Mouse (Mus musculus) thymus, postnatal 10 days (tissue): ENCODE measurements at regions not wholly inside any gene's neighbourhood (a gene's known extent, or its start where the extent isn't known, plus 50 kb on each side); places are given as distances from the start of the nearest gene placed in this dataset.
A peak's percentile ranks its signal among the peaks of the same experiment; 100 is the strongest.
"Not testable (repeated sequence)": the region's sequence is repeated elsewhere in the genome, so short reads cannot be mapped to it uniquely, and the experiment has no call there.

ENCODE experiments used
- DNase-seq, 2 experiments: peaks; one replicate each; pipeline ENCODE4 v3.0.0; 2021; ENCODE audit warnings: low spot score in 2 of 2

GRCm38 (mm10) chr6:24384193-24384888, 130.5 kb downstream of the Iqub start:
- DNase-seq: no peak

- DNase-seq: no peak
Observed at GRCm38 (mm10) chr6:24379859-24380258, 135.0 kb downstream of the Iqub start.

DNA sequence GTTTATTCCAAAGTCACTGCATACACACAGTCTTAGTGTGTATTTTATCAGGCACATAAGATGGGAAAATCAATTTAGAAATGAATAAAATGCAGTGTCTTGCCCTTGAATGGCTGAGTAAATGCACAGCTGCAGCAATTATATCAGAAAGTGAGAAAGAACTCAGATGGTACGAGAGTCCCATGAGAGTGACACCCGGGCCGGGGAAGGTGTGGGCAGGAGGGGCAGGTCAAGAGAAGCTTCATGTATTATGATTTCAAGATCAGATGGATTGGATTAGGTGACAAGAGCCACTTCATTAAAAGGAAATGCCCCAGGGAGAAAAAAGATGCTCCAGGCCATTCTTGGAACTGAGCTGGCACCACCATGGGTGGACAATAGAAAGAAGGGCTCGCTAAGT, 138.1 kb downstream of the Iqub start:
- DNase-seq: no peak

- DNase-seq: no peak
Observed at GRCm38 (mm10) chr6:24373161-24373560, 141.7 kb downstream of the Iqub start.

- no peak for DNase-seq
Observed at GRCm38 (mm10) chr6:24371680-24372079, 143.2 kb downstream of the Iqub start.

DNA sequence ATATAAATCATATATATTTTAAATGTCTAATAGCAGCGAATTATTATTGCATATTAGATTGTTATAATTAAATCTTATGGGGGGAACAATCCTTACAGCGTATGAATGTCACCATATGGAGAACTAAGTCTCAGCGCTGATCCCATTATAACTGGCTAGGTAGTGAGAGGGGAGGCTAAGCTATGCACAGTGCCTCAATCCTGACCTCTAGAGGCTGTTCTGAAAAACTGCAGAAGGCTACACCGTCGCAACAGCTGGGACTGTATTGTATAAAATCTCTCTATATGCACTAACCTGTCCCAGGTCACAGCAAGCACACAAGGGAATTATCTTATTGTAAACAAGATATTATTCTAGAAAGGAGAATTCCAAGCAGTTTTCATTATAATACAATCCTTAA, 164.0 kb downstream of the Iqub start:
- peak in 1 of 2 experiments; percentile 47 for DNase-seq

GRCm38 (mm10) chr6:24348481-24349062, 166.3 kb downstream of the Iqub start:
- DNase-seq: no peak

- DNase-seq: peak; percentile 38 to 42
Observed at GRCm38 (mm10) chr6:24347745-24348480, 167.0 kb downstream of the Iqub start.

GRCm38 (mm10) chr6:24342471-24342870, 172.4 kb downstream of the Iqub start:
- DNase-seq: no peak

GRCm38 (mm10) chr6:24342056-24342455, 172.8 kb downstream of the Iqub start:
- no peak for DNase-seq

GRCm38 (mm10) chr6:24340107-24340506, 172.2 kb upstream of the Slc13a1 start:
- DNase-seq: not testable (repeated sequence)

- no peak for DNase-seq
Observed at GRCm38 (mm10) chr6:24325215-24325614, 157.3 kb upstream of the Slc13a1 start.

DNA sequence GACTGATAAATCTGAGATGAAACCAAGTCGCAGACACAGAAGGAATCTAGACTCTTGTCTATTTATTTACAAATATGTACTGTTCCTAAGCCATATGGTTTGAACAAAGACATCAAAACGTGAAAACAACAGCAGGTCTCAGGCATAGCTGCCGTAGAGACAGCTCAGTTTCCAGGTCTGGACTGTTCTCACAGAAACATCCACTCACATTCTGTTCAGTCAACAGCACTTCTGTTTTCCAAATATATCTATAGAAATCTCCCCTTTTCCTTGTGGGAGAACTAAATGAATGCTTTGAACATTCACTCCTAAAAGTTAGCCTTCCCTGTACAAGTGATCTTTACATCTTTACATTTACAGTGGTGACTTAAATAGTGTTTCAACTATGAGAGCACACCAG, 156.8 kb upstream of the Slc13a1 start:
- DNase-seq: no peak

- no peak for DNase-seq
Observed at GRCm38 (mm10) chr6:24322371-24322770, 154.5 kb upstream of the Slc13a1 start.

DNA sequence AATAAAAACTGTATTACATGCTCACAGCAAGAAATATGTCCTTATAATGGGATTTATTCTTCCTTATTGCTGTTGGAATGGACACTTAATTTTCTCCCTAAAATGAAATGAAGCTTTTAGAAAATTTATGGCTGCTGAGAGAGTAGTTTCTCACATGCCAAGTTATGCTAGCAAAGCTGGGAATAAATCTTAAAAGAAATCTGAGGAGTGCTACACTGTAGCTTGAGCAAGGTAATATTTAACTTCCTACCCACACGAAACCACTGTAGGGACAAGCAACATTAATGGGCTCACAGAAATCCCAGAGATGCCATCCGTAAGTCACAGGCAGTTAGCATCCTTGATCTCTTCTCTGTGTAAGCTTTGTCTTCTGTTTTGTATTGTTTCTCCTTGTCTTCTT, 151.0 kb upstream of the Slc13a1 start:
- DNase-seq: no peak

- no peak for DNase-seq
Observed at GRCm38 (mm10) chr6:24310675-24311074, 142.8 kb upstream of the Slc13a1 start.

GRCm38 (mm10) chr6:24309810-24310209, 141.9 kb upstream of the Slc13a1 start:
- no peak for DNase-seq

- DNase-seq: no peak
Observed at GRCm38 (mm10) chr6:24301681-24302080, 133.8 kb upstream of the Slc13a1 start.

DNA sequence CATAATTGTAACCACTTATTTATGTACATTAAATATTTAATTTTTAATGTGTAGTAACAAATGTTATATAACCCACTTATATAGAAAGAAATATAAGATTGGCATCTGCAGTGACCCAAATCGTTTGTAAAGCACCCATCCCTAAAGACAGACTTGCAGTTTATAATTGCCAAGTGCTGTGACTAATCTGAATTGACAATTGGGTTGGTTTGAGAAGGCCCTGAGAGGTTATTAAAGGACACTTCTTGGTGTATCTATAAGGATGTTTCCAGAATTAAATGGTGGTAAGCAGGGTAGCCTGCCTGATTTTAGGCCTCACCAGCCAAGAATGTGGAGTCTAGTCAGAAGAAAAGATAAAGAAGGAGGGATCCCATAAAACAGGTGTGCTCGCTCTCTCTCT, 133.3 kb upstream of the Slc13a1 start:
- DNase-seq: no peak

GRCm38 (mm10) chr6:24298562-24299212, 130.8 kb upstream of the Slc13a1 start:
- no peak for DNase-seq

GRCm38 (mm10) chr6:24288757-24289156, 120.9 kb upstream of the Slc13a1 start:
- not testable (repeated sequence) for DNase-seq

DNA sequence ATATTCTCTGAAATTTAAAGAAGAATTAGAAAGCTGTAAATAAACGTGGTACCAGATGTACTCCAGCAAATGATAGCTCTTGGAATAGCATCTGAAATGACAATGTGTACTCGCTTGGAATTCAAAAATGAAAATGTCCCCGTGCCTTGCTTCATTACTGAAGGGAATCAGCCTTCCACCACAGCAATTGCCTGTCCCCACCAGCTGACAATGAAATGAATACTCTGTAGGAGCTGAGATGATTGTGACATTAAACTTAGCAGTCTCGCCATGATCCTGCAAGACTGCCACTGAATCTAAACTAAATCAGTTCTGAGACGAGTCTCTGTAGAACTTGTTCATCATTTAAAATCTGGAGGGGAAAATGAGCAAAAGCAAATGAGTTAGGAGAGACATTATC, 104.9 kb upstream of the Slc13a1 start:
- no peak for DNase-seq
